Mouse (Mus musculus) erythroblast, embryonic 14.5 days (primary cell): ENCODE results near the gene Cct8l1. TPM values are rescaled to one million over a fixed set of nuclear protein-coding genes. Genes with fewer than 3 reads are reported as not detected.

Source experiments
- H3K27me3 ChIP-seq: 2 replicates; pipeline ENCODE4 v1.6.1; 2012; ENCODE audit warnings: inconsistent platforms; ENCODE audit not compliant: control insufficient read depth
- H3K36me3 ChIP-seq: 2 replicates; pipeline ENCODE4 v1.6.1; 2012; ENCODE audit warnings: mild to moderate bottlenecking, inconsistent platforms; ENCODE audit not compliant: control insufficient read depth
- H3K4me1 ChIP-seq: 2 replicates; pipeline ENCODE4 v1.6.1; 2012; ENCODE audit warnings: inconsistent platforms; ENCODE audit not compliant: control insufficient read depth
- H3K4me3 ChIP-seq: replicated peaks from 2 replicates; pipeline ENCODE3; 2012; ENCODE audit warnings: moderate library complexity, mild to moderate bottlenecking, inconsistent platforms
- H3K9me3 ChIP-seq: 2 replicates; pipeline ENCODE4 v1.6.1; 2012; ENCODE audit warnings: low read length, inconsistent platforms, mixed read lengths; ENCODE audit not compliant: control insufficient read depth
- GATA1 ChIP-seq: IDR thresholded peaks from 2 replicates; pipeline ENCODE4 v1.6.1; 2012; ENCODE audit warnings: low read length, inconsistent platforms, mixed read lengths
- TAL1 ChIP-seq: IDR thresholded peaks from 3 replicates; pipeline ENCODE4 v1.6.1; 2012; ENCODE audit warnings: low read length, inconsistent platforms, mixed read lengths
- polyA plus RNA-seq: library from polyadenylated mRNA; stranded (reverse); fragments of >175 nt; gene quantifications from 2 replicates; pipeline ENCODE4 v1.2.3, GENCODE M21; 2012

The Cct8l1 gene
- polyA plus RNA-seq, 1 experiment = not detected

DNA sequence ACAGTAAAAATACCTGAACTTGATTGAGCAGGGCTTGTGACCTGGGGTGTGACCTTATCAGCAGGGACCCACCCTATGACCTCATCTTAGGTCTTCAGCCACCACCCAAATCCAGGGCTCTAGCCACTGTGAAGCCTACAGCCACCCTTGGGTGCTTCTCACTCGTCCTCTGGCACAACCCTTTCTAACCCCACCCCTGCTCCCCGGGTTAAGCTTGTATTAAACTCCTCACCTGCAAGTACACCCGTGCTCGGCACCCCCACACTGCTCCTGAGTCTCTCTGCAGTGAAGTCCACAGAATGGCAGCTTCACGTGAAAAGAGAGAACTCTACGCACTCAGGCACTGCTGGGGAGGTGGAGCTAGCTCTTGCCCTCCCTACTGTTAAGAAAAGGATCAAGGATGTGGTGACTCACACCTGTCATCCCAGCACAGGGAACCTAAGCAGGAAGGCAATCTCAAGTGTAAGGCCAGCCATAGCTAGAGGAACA lies 21.1 kb downstream of the Cct8l1 start:
- peaks cover 23% of the 10 kb centered on the region for H3K4me1 ChIP-seq
- no peaks in the 10 kb centered on the region for H3K36me3 ChIP-seq
- H3K27me3 ChIP-seq = peaks cover 2% of the 10 kb centered on the region; the same call in 1 of the 2 replicates
- H3K9me3 ChIP-seq = no peaks in the 10 kb centered on the region
- TF ChIP-seq GATA1 (no peak), TAL1 (no peak)
- H3K4me3 ChIP-seq = no peak overlapping the region

DNA sequence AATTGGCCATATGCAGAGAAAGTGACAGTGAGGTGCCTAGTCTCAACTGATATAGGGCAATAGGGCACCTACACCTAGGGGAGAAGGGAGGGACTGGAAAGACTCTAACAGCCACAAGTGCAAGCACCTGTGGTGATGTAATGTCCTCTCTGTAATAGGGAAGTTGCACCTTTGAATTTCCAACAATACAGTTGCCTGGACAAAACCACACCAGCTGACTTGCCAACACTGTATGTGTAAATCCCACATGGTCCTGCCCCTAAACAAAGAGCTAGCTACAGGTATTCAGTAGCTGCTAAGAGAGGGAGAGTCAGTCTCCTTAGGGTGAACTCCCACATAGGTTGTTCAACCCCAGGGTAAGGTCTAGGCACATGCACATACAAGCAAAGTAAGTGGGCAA lies 24.5 kb downstream of the Cct8l1 start:
- Histone ChIP-seq H3K4me3 (no peak overlapping the region), H3K9me3 (no peaks in the 10 kb centered on the region), H3K27me3 (peaks cover under 1% of the 10 kb centered on the region; the same call in 1 of the 2 replicates), H3K36me3 (no peaks in the 10 kb centered on the region), H3K4me1 (peaks cover 8% of the 10 kb centered on the region)
- TF ChIP-seq TAL1 = no peak
- no peak for TF ChIP-seq GATA1

DNA sequence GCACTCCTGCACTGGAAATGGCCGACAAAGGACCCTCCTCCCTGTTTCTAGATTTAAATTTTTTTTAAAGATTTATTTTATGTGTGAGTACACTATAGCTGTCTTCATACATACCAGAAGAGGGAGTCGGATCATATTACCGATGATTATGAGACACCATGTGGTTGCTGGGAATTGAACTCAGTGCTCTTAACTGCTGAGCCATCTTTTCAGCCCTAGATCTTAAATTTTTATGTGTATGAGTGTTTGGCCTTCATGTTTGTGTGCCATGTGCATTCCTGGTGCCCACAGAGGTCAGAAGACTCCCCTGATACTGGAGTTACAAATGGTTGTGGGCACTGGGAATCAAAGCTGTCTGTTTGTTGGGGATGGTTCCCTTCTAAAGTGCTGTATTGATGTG lies 25.1 kb downstream of the Cct8l1 start:
- no peak for TF ChIP-seq TAL1
- no peak for TF ChIP-seq GATA1
- Histone ChIP-seq H3K27me3 (no peaks in the 10 kb centered on the region), H3K36me3 (no peaks in the 10 kb centered on the region), H3K4me3 (no peak overlapping the region), H3K4me1 (peaks cover 8% of the 10 kb centered on the region), H3K9me3 (no peaks in the 10 kb centered on the region)

DNA sequence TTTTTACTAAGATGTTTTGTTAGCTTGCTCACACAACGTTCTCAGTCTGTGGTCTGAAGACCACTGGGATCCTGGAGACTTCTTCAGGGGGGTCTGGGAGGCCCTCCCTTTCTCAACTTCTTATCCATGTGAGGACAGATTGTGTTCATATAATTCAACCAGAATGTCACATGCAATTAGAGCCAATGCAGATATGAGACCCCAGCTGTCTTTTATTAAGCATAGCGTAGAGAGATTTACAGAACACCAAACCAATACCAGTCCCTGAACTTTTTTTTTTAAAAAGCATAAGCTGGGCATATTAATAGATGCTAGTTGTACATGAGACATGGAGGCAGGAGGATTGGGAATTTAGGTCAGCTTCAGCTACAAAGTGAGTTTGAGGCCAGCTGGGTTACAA lies 25.8 kb downstream of the Cct8l1 start:
- no peak overlapping the region for H3K4me3 ChIP-seq

DNA sequence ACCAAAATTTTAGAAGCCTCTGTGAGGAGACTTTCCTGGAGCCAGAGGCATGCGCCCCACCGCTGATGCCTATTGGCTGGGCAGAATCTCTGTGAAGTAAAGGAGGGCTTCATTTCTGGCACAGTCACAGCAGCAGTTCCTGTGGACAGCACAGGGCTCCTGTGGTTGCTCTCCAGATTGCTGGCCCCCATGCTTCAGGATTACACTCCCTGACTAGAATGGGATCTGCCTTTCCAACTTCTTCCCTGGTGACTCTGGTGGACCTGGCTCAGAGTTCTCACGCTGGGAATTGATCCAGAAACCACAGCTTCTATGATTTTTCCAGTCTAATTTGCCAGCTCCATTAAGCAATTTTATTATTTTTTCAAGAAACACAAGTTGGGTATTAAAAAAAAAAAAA lies 28.2 kb downstream of the Cct8l1 start:
- Histone ChIP-seq H3K4me3 (no peak overlapping the region), H3K27me3 (no peaks in the 10 kb centered on the region), H3K4me1 (no peaks in the 10 kb centered on the region), H3K9me3 (no peaks in the 10 kb centered on the region), H3K36me3 (no peaks in the 10 kb centered on the region)
- TF ChIP-seq TAL1 (no peak), GATA1 (no peak)

More for the DNA sequence above, 25.8 kb downstream of the Cct8l1 start:
- no peaks in the 10 kb centered on the region for H3K9me3 ChIP-seq
- TF ChIP-seq TAL1 (no peak), GATA1 (no peak)
- no peaks in the 10 kb centered on the region for H3K36me3 ChIP-seq
- peaks cover 6% of the 10 kb centered on the region for H3K4me1 ChIP-seq
- H3K27me3 ChIP-seq = no peaks in the 10 kb centered on the region

DNA sequence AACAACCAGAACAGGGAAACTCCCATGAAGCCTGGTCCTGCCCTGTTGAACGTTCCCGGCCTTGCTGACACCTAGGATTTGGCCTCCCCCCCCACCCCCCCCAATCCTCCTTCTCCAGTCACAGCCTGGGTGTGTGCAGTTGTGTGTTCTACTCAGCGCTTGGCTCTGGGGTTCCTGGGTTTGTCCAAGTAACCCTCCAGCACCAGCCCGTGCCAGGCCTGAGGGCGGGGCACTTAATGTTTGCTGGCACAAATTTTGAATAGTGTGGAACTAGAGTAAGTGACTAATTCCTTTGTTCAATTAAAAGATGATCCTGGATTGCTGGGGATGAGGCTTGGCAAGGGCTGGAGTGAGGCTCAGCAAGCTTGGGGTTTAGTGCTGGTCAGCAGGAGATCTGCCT lies 28.7 kb downstream of the Cct8l1 start:
- peaks cover 2% of the 10 kb centered on the region; the same call in 1 of the 2 replicates for H3K4me1 ChIP-seq
- TF ChIP-seq TAL1 (no peak), GATA1 (no peak)
- no peaks in the 10 kb centered on the region for H3K9me3 ChIP-seq
- H3K27me3 ChIP-seq = no peaks in the 10 kb centered on the region
- no peaks in the 10 kb centered on the region for H3K36me3 ChIP-seq
- no peak overlapping the region for H3K4me3 ChIP-seq

DNA sequence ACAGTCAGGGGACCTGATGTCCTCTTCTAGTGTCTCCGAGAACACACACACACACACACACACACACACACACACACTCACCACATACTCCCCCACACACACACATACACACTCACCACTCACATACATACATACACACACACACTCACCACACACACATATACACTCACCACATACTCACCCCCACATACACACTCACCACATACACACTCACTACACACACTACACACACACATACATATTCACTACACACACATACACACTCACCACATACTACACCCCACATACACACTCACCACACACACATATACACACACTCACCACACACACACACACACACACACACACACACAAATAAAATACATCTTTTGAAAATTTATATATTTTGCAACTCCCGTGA lies 31.0 kb downstream of the Cct8l1 start:
- Histone ChIP-seq H3K4me1 (peaks cover 2% of the 10 kb centered on the region; the same call in 1 of the 2 replicates), H3K36me3 (no peaks in the 10 kb centered on the region), H3K27me3 (no peaks in the 10 kb centered on the region), H3K4me3 (no peak overlapping the region), H3K9me3 (no peaks in the 10 kb centered on the region)
- TF ChIP-seq GATA1 (no peak), TAL1 (no peak)

DNA sequence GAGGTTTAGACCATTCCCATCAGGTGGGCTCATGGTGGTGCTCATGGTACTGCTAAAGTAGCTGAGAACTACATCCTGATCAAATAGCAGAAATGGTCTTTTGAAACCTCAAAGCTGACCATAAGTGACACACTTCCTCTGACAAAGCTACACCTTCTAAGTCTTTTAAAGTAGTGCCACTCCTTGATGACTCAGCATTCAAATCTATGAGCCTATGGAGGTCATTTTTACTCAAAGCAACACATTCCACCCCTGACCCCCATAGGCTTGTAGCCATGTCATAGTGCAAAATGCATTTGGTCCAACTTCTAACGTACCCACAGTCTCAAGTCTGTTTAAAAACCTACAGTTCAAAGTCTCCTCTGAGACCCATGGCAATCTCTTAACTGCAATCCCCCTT lies 35.0 kb downstream of the Cct8l1 start:
- Histone ChIP-seq H3K36me3 (no peaks in the 10 kb centered on the region), H3K27me3 (no peaks in the 10 kb centered on the region), H3K9me3 (no peaks in the 10 kb centered on the region), H3K4me3 (no peak overlapping the region), H3K4me1 (peaks cover 2% of the 10 kb centered on the region; the same call in 1 of the 2 replicates)
- no peak for TF ChIP-seq GATA1
- TF ChIP-seq TAL1 = no peak

DNA sequence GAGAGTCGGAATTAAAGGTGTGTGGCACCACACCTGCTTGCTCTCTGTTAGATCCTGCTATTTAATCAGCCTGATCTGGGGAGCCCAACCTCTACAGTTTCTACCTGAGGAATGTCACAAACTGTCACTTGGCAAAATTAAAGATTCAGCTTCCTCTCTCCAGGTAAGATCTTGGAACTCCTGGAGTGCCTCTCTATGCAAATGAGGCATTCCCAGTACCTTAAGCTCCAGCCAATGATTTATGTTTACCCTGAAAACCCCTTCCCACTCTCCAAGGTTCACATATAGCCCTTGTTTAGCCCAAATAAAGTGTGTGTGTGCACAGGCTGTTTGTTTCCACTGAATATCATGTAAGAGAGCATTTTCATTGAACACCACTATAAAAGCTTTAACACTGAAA lies 38.3 kb downstream of the Cct8l1 start:
- peaks cover under 1% of the 10 kb centered on the region; the same call in 1 of the 2 replicates for H3K4me1 ChIP-seq
- H3K27me3 ChIP-seq = no peaks in the 10 kb centered on the region
- H3K9me3 ChIP-seq = no peaks in the 10 kb centered on the region
- H3K36me3 ChIP-seq = no peaks in the 10 kb centered on the region
- no peak for TF ChIP-seq GATA1
- TF ChIP-seq TAL1 = no peak
- H3K4me3 ChIP-seq = no peak overlapping the region

DNA sequence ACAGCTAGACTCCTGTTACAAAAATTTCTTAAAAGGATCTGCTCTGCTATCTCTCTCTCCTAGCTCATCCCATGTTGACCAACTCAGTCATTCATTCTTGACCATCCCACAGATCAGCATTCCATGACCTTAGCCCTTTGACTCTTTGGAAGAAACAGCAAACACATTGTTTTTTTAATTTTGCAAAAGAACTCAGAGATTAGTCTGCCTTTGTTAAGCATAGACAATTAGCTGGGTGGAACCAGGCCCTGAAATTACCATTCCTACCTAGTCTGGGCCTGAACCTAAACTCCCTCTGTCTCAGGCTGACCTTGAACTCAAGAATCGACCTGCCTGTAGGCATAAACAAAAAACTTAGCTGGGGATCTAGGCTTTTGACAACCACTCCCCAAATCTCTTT lies 38.8 kb downstream of the Cct8l1 start:
- Histone ChIP-seq H3K36me3 (no peaks in the 10 kb centered on the region), H3K4me1 (no peaks in the 10 kb centered on the region), H3K27me3 (no peaks in the 10 kb centered on the region), H3K9me3 (no peaks in the 10 kb centered on the region), H3K4me3 (no peak overlapping the region)
- TF ChIP-seq TAL1 (no peak), GATA1 (no peak)
